Mouse (Mus musculus): ENCODE results near the gene Wdhd1. TPM values are rescaled to one million over a fixed set of nuclear protein-coding genes. Genes with fewer than 3 reads are reported as not detected.
"Not testable (repeated sequence)": the region's sequence is repeated elsewhere in the genome, so short reads cannot be mapped to it uniquely, and the experiment has no call there.

Wdhd1 gene
- polyA plus RNA-seq (2014; fragmentation: Nextera tagmentation; extraction: Ambion mirVana): 22.1 and 25.8 TPM in 2 replicates

- H3K9ac ChIP-seq (ENCODE audit: low read depth, low read length): peak within 1 kb of the TSS; percentile 94
- H3K27me3 ChIP-seq (ENCODE audit: control insufficient read depth, insufficient read depth, low read length): no peaks in the 10 kb centered on the region
- H3K4me1 ChIP-seq (ENCODE audit: control insufficient read depth, insufficient read depth, low read length): peaks cover 7% of the 10 kb centered on the region
- H3K4me3 ChIP-seq (ENCODE audit: low read depth, low read length): peak within 1 kb of the TSS; percentile 90
- WGBS (ENCODE audit: insufficient replicate concordance): under 1% methylated on average over 66 of the region's 77 CpGs
- peak within 1 kb of the TSS; percentile 99 for H3K27ac ChIP-seq (ENCODE audit: low read depth, low read length)
- H3K4me2 ChIP-seq: peak within 1 kb of the TSS; percentile 81
- H3K36me3 ChIP-seq (ENCODE audit: control insufficient read depth, insufficient read depth, low read length): no peaks in the 10 kb centered on the region; the same call in 1 of the 2 replicates
- ATAC-seq (replicated peaks; ENCODE audit: insufficient number of reproducible peaks, low FRiP score, low TSS enrichment): peak; percentile 98
- no peaks in the 10 kb centered on the region for H3K9me3 ChIP-seq (replicated peaks; ENCODE audit: control insufficient read depth, low read length)
These were observed at the start of gene Wdhd1, which contains the start of gene Socs4 for GRCm38 (mm10) chr14:47276637-47277393. TSS of gene Wdhd1 (minus strand) at chr14:47276857. TSS of gene Socs4 (plus strand) at chr14:47276931.

GRCm38 (mm10) chr14:47325965-47326761 is 49.5 kb upstream of the Wdhd1 start:
- no peak for ATAC-seq (replicated peaks; ENCODE audit: insufficient number of reproducible peaks, low FRiP score, low TSS enrichment)
- WGBS (ENCODE audit: insufficient replicate concordance): 88% methylated on average over 9 of the region's 9 CpGs
- no peak overlapping the region for H3K27ac ChIP-seq (ENCODE audit: low read depth, low read length)
- no peak overlapping the region for H3K4me3 ChIP-seq (ENCODE audit: low read depth, low read length)
- H3K9ac ChIP-seq (ENCODE audit: low read depth, low read length): no peak overlapping the region
- H3K36me3 ChIP-seq (ENCODE audit: control insufficient read depth, insufficient read depth, low read length): 0 out of 2 replicates have a peak, but pooled peaks cover 4% of the 10 kb centered on the region
- H3K4me2 ChIP-seq: no peak overlapping the region
- H3K9me3 ChIP-seq (replicated peaks; ENCODE audit: control insufficient read depth, low read length): no peaks in the 10 kb centered on the region
- no peaks in the 10 kb centered on the region for H3K4me1 ChIP-seq (ENCODE audit: control insufficient read depth, insufficient read depth, low read length)
- no peaks in the 10 kb centered on the region for H3K27me3 ChIP-seq (ENCODE audit: control insufficient read depth, insufficient read depth, low read length)

GRCm38 (mm10) chr14:47321581-47321980 is 44.9 kb upstream of the Wdhd1 start:
- not testable (repeated sequence) for H3K9me3 ChIP-seq (replicated peaks; ENCODE audit: control insufficient read depth, low read length); H3K4me3 ChIP-seq (ENCODE audit: low read depth, low read length); H3K27ac ChIP-seq (ENCODE audit: low read depth, low read length); H3K4me2 ChIP-seq; H3K9ac ChIP-seq (ENCODE audit: low read depth, low read length); H3K27me3 ChIP-seq (ENCODE audit: control insufficient read depth, insufficient read depth, low read length); H3K36me3 ChIP-seq (ENCODE audit: control insufficient read depth, insufficient read depth, low read length); ATAC-seq (replicated peaks; ENCODE audit: insufficient number of reproducible peaks, low FRiP score, low TSS enrichment); H3K4me1 ChIP-seq (ENCODE audit: control insufficient read depth, insufficient read depth, low read length)
- WGBS (ENCODE audit: insufficient replicate concordance): 79% methylated on average over 5 of the region's 8 CpGs

- H3K27ac ChIP-seq (ENCODE audit: low read depth, low read length): no peak overlapping the region
- WGBS (ENCODE audit: insufficient replicate concordance): 90% methylated on average over 5 of the region's 5 CpGs
- H3K9me3 ChIP-seq (replicated peaks; ENCODE audit: control insufficient read depth, low read length): no peaks in the 10 kb centered on the region
- no peaks in the 10 kb centered on the region for H3K4me1 ChIP-seq (ENCODE audit: control insufficient read depth, insufficient read depth, low read length)
- no peak for ATAC-seq (replicated peaks; ENCODE audit: insufficient number of reproducible peaks, low FRiP score, low TSS enrichment)
- H3K36me3 ChIP-seq (ENCODE audit: control insufficient read depth, insufficient read depth, low read length): peaks cover 5% of the 10 kb centered on the region
- no peak overlapping the region for H3K4me2 ChIP-seq
- H3K27me3 ChIP-seq (ENCODE audit: control insufficient read depth, insufficient read depth, low read length): no peaks in the 10 kb centered on the region
- H3K9ac ChIP-seq (ENCODE audit: low read depth, low read length): no peak overlapping the region
- no peak overlapping the region for H3K4me3 ChIP-seq (ENCODE audit: low read depth, low read length)
These were observed 42.7 kb upstream of the Wdhd1 start for GRCm38 (mm10) chr14:47319362-47319761.

GRCm38 (mm10) chr14:47310342-47311181 is 33.9 kb upstream of the Wdhd1 start:
- peaks cover 19% of the 10 kb centered on the region for H3K36me3 ChIP-seq (ENCODE audit: control insufficient read depth, insufficient read depth, low read length)
- no peak overlapping the region for H3K9ac ChIP-seq (ENCODE audit: low read depth, low read length)
- H3K9me3 ChIP-seq (replicated peaks; ENCODE audit: control insufficient read depth, low read length): no peaks in the 10 kb centered on the region
- no peak for ATAC-seq (replicated peaks; ENCODE audit: insufficient number of reproducible peaks, low FRiP score, low TSS enrichment)
- H3K27ac ChIP-seq (ENCODE audit: low read depth, low read length): no peak overlapping the region
- no peaks in the 10 kb centered on the region for H3K27me3 ChIP-seq (ENCODE audit: control insufficient read depth, insufficient read depth, low read length)
- no peak overlapping the region for H3K4me3 ChIP-seq (ENCODE audit: low read depth, low read length)
- no peaks in the 10 kb centered on the region for H3K4me1 ChIP-seq (ENCODE audit: control insufficient read depth, insufficient read depth, low read length)
- H3K4me2 ChIP-seq: no peak overlapping the region
- 96% methylated on average over 18 of the region's 18 CpGs for WGBS (ENCODE audit: insufficient replicate concordance)

- no peak for ATAC-seq (replicated peaks; ENCODE audit: insufficient number of reproducible peaks, low FRiP score, low TSS enrichment)
- no peaks in the 10 kb centered on the region for H3K9me3 ChIP-seq (replicated peaks; ENCODE audit: control insufficient read depth, low read length)
- H3K36me3 ChIP-seq (ENCODE audit: control insufficient read depth, insufficient read depth, low read length): peaks cover 19% of the 10 kb centered on the region
- H3K9ac ChIP-seq (ENCODE audit: low read depth, low read length): no peak overlapping the region
- no peak overlapping the region for H3K4me3 ChIP-seq (ENCODE audit: low read depth, low read length)
- WGBS (ENCODE audit: insufficient replicate concordance): 89% methylated on average over 1 of the region's 1 CpGs
- H3K27ac ChIP-seq (ENCODE audit: low read depth, low read length): no peak overlapping the region
- no peak overlapping the region for H3K4me2 ChIP-seq
- no peaks in the 10 kb centered on the region for H3K27me3 ChIP-seq (ENCODE audit: control insufficient read depth, insufficient read depth, low read length)
- H3K4me1 ChIP-seq (ENCODE audit: control insufficient read depth, insufficient read depth, low read length): no peaks in the 10 kb centered on the region
These were observed 32.4 kb upstream of the Wdhd1 start for GRCm38 (mm10) chr14:47309061-47309460.

GRCm38 (mm10) chr14:47307669-47308068 is 31.0 kb upstream of the Wdhd1 start:
- ATAC-seq (replicated peaks; ENCODE audit: insufficient number of reproducible peaks, low FRiP score, low TSS enrichment): no peak
- H3K4me3 ChIP-seq (ENCODE audit: low read depth, low read length): no peak overlapping the region
- no peaks in the 10 kb centered on the region for H3K27me3 ChIP-seq (ENCODE audit: control insufficient read depth, insufficient read depth, low read length)
- no peak overlapping the region for H3K4me2 ChIP-seq
- 84% methylated on average over 3 of the region's 3 CpGs for WGBS (ENCODE audit: insufficient replicate concordance)
- H3K27ac ChIP-seq (ENCODE audit: low read depth, low read length): no peak overlapping the region
- H3K4me1 ChIP-seq (ENCODE audit: control insufficient read depth, insufficient read depth, low read length): no peaks in the 10 kb centered on the region
- H3K9ac ChIP-seq (ENCODE audit: low read depth, low read length): no peak overlapping the region
- H3K36me3 ChIP-seq (ENCODE audit: control insufficient read depth, insufficient read depth, low read length): peaks cover 14% of the 10 kb centered on the region
- H3K9me3 ChIP-seq (replicated peaks; ENCODE audit: control insufficient read depth, low read length): no peaks in the 10 kb centered on the region

GRCm38 (mm10) chr14:47305933-47306332 is 29.3 kb upstream of the Wdhd1 start:
- no peak overlapping the region for H3K27ac ChIP-seq (ENCODE audit: low read depth, low read length)
- no peak overlapping the region for H3K4me2 ChIP-seq
- peaks cover 8% of the 10 kb centered on the region for H3K36me3 ChIP-seq (ENCODE audit: control insufficient read depth, insufficient read depth, low read length)
- no peaks in the 10 kb centered on the region for H3K27me3 ChIP-seq (ENCODE audit: control insufficient read depth, insufficient read depth, low read length)
- H3K9ac ChIP-seq (ENCODE audit: low read depth, low read length): no peak overlapping the region
- no peak overlapping the region for H3K4me3 ChIP-seq (ENCODE audit: low read depth, low read length)
- H3K9me3 ChIP-seq (replicated peaks; ENCODE audit: control insufficient read depth, low read length): no peaks in the 10 kb centered on the region
- 93% methylated on average over 4 of the region's 4 CpGs for WGBS (ENCODE audit: insufficient replicate concordance)
- no peaks in the 10 kb centered on the region for H3K4me1 ChIP-seq (ENCODE audit: control insufficient read depth, insufficient read depth, low read length)
- ATAC-seq (replicated peaks; ENCODE audit: insufficient number of reproducible peaks, low FRiP score, low TSS enrichment): no peak

All from heart, embryonic 11.5 days (tissue).